Comparison of ENCODE assay signal across 12 mouse cellular contexts in the genomic region with DNA sequence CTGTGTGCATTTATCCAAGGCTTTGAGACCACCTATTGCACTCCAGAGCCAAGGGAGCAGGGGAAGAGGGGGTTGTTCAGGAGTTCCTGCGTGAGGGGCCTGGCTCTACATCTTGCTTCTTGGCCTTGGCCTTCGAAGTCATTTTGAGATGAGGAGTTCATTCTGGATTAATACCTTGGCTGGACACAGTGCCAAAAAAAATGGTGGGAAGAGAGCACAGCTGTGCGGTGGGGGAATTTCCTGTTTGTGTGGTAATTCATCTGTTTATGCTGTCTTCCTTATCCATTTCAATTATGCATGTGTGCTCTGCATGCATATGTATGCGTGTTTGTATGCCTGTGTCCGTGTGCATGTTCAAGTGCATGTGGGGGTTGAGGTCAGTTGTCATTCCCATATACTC.
DNase-seq lines count a peak whose midpoint lies in the region; ATAC-seq and TF ChIP-seq lines count a peak whose summit lies in the region.
"Had no signal": no experiment of that assay in that cellular context is flagged by ENCODE, and none has a peak within 500 bp of the region (broad histone marks: within the 10 kb centered on the region; RNA-seq: fewer than 3 reads in every experiment).

No protein-coding gene starts in this region.

- no peak overlapping the region for H3K9ac ChIP-seq in liver, postnatal 0 days (replicated peaks)
- no peak overlapping the region for H3K9ac ChIP-seq in liver, embryonic 11.5 days (ENCODE audit: low read depth, low read length)
- H3K9ac ChIP-seq in neural tube, embryonic 15.5 days (replicated peaks), result no peak overlapping the region
- H3K9ac ChIP-seq: forebrain, embryonic 13.5 days; midbrain, embryonic 12.5 days had no signal

- peak; percentile 53 for DNase-seq in gastrocnemius, adult 18-20 months (ENCODE audit: low spot score)
- no peak for DNase-seq in gastrocnemius, postnatal 25 days
- no peak for DNase-seq in liver, postnatal 0 days
- DNase-seq in liver, embryonic 11.5 days (ENCODE audit: low spot score), result no peak
- no peak for DNase-seq in thymus, postnatal 0 days (ENCODE audit: low spot score)
- no peak for DNase-seq in urinary bladder, postnatal 36 days (ENCODE audit: low spot score in 2 of 2)
- DNase-seq: B cell, adult 2 months; cerebellum, postnatal 36 days had no signal

- no peaks in the 10 kb centered on the region for H3K36me3 ChIP-seq in liver, postnatal 0 days (replicated peaks; ENCODE audit: insufficient read depth, low read length)
- H3K36me3 ChIP-seq in liver, embryonic 11.5 days (ENCODE audit: control insufficient read depth, insufficient read depth, low read length), result no peaks in the 10 kb centered on the region
- no peaks in the 10 kb centered on the region for H3K36me3 ChIP-seq in neural tube, embryonic 15.5 days
- H3K36me3 ChIP-seq: midbrain, embryonic 12.5 days had no signal

- H3K4me1 ChIP-seq in liver, postnatal 0 days (ENCODE audit: insufficient read depth), result peaks cover 4% of the 10 kb centered on the region; the same call in 1 of the 2 replicates
- no peaks in the 10 kb centered on the region for H3K4me1 ChIP-seq in liver, embryonic 11.5 days (replicated peaks; ENCODE audit: control insufficient read depth, insufficient read depth, low read length)
- H3K4me1 ChIP-seq in embryonic fibroblast, embryonic 13.5 days (ENCODE audit: control insufficient read depth, insufficient read depth, low read length), result peaks cover 25% of the 10 kb centered on the region
- H3K4me1 ChIP-seq in neural tube, embryonic 15.5 days, result peaks cover 13% of the 10 kb centered on the region
- H3K4me1 ChIP-seq: forebrain, embryonic 13.5 days; midbrain, embryonic 12.5 days had no signal

- H3K4me3 ChIP-seq in liver, postnatal 0 days (ENCODE audit: low read depth, low read length), result no peak overlapping the region
- no peak overlapping the region for H3K4me3 ChIP-seq in liver, embryonic 11.5 days (ENCODE audit: low read depth, low read length)
- H3K4me3 ChIP-seq in embryonic fibroblast, embryonic 13.5 days (ENCODE audit: insufficient read depth, low read length), result no peak overlapping the region
- H3K4me3 ChIP-seq in neural tube, embryonic 15.5 days (replicated peaks), result no peak overlapping the region
- H3K4me3 ChIP-seq: forebrain, embryonic 13.5 days; midbrain, embryonic 12.5 days had no signal

- WGBS in liver, postnatal 0 days (ENCODE audit: insufficient replicate concordance), result 67% methylated on average over 5 of the region's 5 CpGs
- 67% methylated on average over 5 of the region's 5 CpGs for WGBS in liver, embryonic 11.5 days
- 73% methylated on average over 5 of the region's 5 CpGs for WGBS in neural tube, embryonic 15.5 days

- H3K27me3 ChIP-seq in liver, postnatal 0 days (ENCODE audit: insufficient read depth, low read length), result no peaks in the 10 kb centered on the region
- H3K27me3 ChIP-seq in liver, embryonic 11.5 days (replicated peaks; ENCODE audit: control insufficient read depth, insufficient read depth, low read length), result no peaks in the 10 kb centered on the region
- H3K27me3 ChIP-seq in neural tube, embryonic 15.5 days (replicated peaks), result no peaks in the 10 kb centered on the region
- H3K27me3 ChIP-seq: forebrain, embryonic 13.5 days; midbrain, embryonic 12.5 days had no signal

- ATAC-seq in liver, postnatal 0 days, result no peak
- ATAC-seq in liver, embryonic 11.5 days (replicated peaks; ENCODE audit: low FRiP score), result no peak
- ATAC-seq in neural tube, embryonic 15.5 days (ENCODE audit: low FRiP score), result peak; percentile 61; the same call in 1 of the 2 replicates
- ATAC-seq: forebrain, embryonic 13.5 days had no signal

- TF ChIP-seq CTCF in liver, postnatal 0 days (IDR thresholded peaks at IDR 0.05; ENCODE audit: low read depth), result no peak
- TF ChIP-seq CTCF in embryonic fibroblast, embryonic 13.5 days (IDR thresholded peaks at IDR 0.05; ENCODE audit: borderline replicate concordance, insufficient read depth, low read length), result no peak

- 0 out of 2 replicates have a peak overlapping the region, but pooled peaks have one; percentile 19 for H3K4me2 ChIP-seq in liver, postnatal 0 days (ENCODE audit: low read depth, low read length)
- no peak overlapping the region for H3K4me2 ChIP-seq in liver, embryonic 11.5 days
- H3K4me2 ChIP-seq in neural tube, embryonic 15.5 days, result no peak overlapping the region
- H3K4me2 ChIP-seq: forebrain, embryonic 13.5 days; midbrain, embryonic 12.5 days had no signal

- TF ChIP-seq EP300 in liver, postnatal 0 days (IDR thresholded peaks at IDR 0.05; ENCODE audit: low read depth), result no peak

- H3K27ac ChIP-seq in liver, postnatal 0 days (ENCODE audit: low read depth), result peak overlapping the region; percentile 51; the same call in 1 of the 2 replicates
- no peak overlapping the region for H3K27ac ChIP-seq in liver, embryonic 11.5 days (ENCODE audit: low read depth, low read length)
- H3K27ac ChIP-seq in embryonic fibroblast, embryonic 13.5 days (ENCODE audit: insufficient read depth, low read length), result peak overlapping the region; percentile 93
- no peak overlapping the region for H3K27ac ChIP-seq in neural tube, embryonic 15.5 days (replicated peaks)
- H3K27ac ChIP-seq: forebrain, embryonic 13.5 days; midbrain, embryonic 12.5 days had no signal

- no peaks in the 10 kb centered on the region for H3K9me3 ChIP-seq in liver, postnatal 0 days (ENCODE audit: low read length)
- H3K9me3 ChIP-seq in liver, embryonic 11.5 days (ENCODE audit: control insufficient read depth, low read length), result no peaks in the 10 kb centered on the region
- H3K9me3 ChIP-seq in neural tube, embryonic 15.5 days (replicated peaks), result no peaks in the 10 kb centered on the region
- H3K9me3 ChIP-seq: forebrain, embryonic 13.5 days; midbrain, embryonic 12.5 days had no signal

- TF ChIP-seq POLR2A in embryonic fibroblast, embryonic 13.5 days (IDR thresholded peaks at IDR 0.05; ENCODE audit: low read depth, low read length), result no peak

Comparison
In these comparisons a context has a peak if more than half of its experiments do, and no peak if none do; other contexts are left out.
1. H3K27ac ChIP-seq: peak in liver, postnatal 0 days (single experiment) and embryonic fibroblast, embryonic 13.5 days (single experiment); none in liver, embryonic 11.5 days (single experiment) and neural tube, embryonic 15.5 days (single experiment).